In the genomic region with DNA sequence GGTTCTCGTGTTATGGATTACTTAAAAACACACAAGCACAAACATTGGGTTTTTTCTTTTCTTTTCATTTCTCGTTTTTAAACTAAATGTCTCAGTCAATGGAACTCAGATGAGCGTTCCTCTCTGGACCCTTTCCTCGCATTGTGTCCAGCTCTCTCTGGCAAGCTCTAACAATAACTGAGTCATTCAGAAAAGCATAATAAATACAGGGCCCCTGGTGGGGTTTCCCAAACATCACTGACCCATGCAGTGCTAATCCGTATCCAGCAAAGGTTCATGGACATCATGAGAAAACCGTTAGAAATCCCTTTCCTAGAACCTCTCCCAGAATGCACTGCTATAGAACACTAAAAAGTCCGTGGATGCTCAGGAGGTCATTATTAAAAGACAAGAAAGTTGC, we compare ENCODE assay signal across 24 mouse cellular contexts.
DNase-seq lines count a peak whose midpoint lies in the region; ATAC-seq and TF ChIP-seq lines count a peak whose summit lies in the region.
"Had no signal": no experiment of that assay in that cellular context is flagged by ENCODE, and none has a peak within 500 bp of the region (broad histone marks: within the 10 kb centered on the region; RNA-seq: fewer than 3 reads in every experiment).

No protein-coding gene starts in this region.

- no peak overlapping the region for H3K4me3 ChIP-seq in heart, embryonic 15.5 days
- H3K4me3 ChIP-seq in heart, embryonic 11.5 days (ENCODE audit: low read depth, low read length), result no peak overlapping the region
- H3K4me3 ChIP-seq in testis, adult 2 months (ENCODE audit: control insufficient read depth, low read depth, low read length), result no peak overlapping the region; the same call in 1 of the 2 replicates
- no peak overlapping the region for H3K4me3 ChIP-seq in embryonic facial prominence, embryonic 10.5 days
- H3K4me3 ChIP-seq: embryonic facial prominence, embryonic 15.5 days; erythroblast, embryonic 14.5 days; forebrain, embryonic 10.5 days; heart, adult 2 months; hindbrain, embryonic 13.5 days; intestine, embryonic 15.5 days had no signal

- H3K4me1 ChIP-seq in heart, embryonic 15.5 days (replicated peaks), result peaks cover 27% of the 10 kb centered on the region
- peaks cover 27% of the 10 kb centered on the region for H3K4me1 ChIP-seq in heart, embryonic 11.5 days (ENCODE audit: control insufficient read depth, insufficient read depth, low read length)
- H3K4me1 ChIP-seq in testis, adult 2 months (ENCODE audit: control insufficient read depth, insufficient read depth, low read length), result no peaks in the 10 kb centered on the region
- H3K4me1 ChIP-seq in embryonic facial prominence, embryonic 10.5 days, result peaks cover 45% of the 10 kb centered on the region
- H3K4me1 ChIP-seq: intestine, embryonic 15.5 days had no signal

- TF ChIP-seq CTCF in testis, adult 2 months (IDR thresholded peaks at IDR 0.05; ENCODE audit: control insufficient read depth, insufficient read depth, insufficient replicate concordance, low read depth, low read length), result no peak

- no peaks in the 10 kb centered on the region for H3K36me3 ChIP-seq in heart, embryonic 15.5 days
- H3K36me3 ChIP-seq in heart, embryonic 11.5 days (ENCODE audit: control insufficient read depth, insufficient read depth, low read length), result no peaks in the 10 kb centered on the region
- H3K36me3 ChIP-seq in testis, adult 2 months (ENCODE audit: control insufficient read depth, insufficient read depth, low read length), result no peaks in the 10 kb centered on the region
- H3K36me3 ChIP-seq in embryonic facial prominence, embryonic 10.5 days (replicated peaks), result peaks cover 7% of the 10 kb centered on the region; the same call in 1 of the 2 replicates
- H3K36me3 ChIP-seq: intestine, embryonic 15.5 days had no signal

- WGBS in heart, embryonic 15.5 days, result 70% methylated on average over 7 of the region's 7 CpGs
- WGBS in heart, embryonic 11.5 days (ENCODE audit: insufficient replicate concordance), result 76% methylated on average over 7 of the region's 7 CpGs
- 57% methylated on average over 7 of the region's 7 CpGs for WGBS in embryonic facial prominence, embryonic 10.5 days

- no peak overlapping the region for H3K9ac ChIP-seq in heart, embryonic 15.5 days
- H3K9ac ChIP-seq in heart, embryonic 11.5 days (ENCODE audit: low read depth, low read length), result no peak overlapping the region
- H3K9ac ChIP-seq: embryonic facial prominence, embryonic 15.5 days; hindbrain, embryonic 13.5 days; intestine, embryonic 15.5 days had no signal

- H3K4me2 ChIP-seq in heart, embryonic 15.5 days, result no peak overlapping the region
- H3K4me2 ChIP-seq in heart, embryonic 11.5 days, result no peak overlapping the region
- H3K4me2 ChIP-seq: embryonic facial prominence, embryonic 15.5 days; hindbrain, embryonic 13.5 days; intestine, embryonic 15.5 days had no signal

- no peak for DNase-seq in testis, postnatal 10 days (ENCODE audit: low spot score)
- DNase-seq in embryonic facial prominence, embryonic 10.5 days (ENCODE audit: low spot score), result no peak
- DNase-seq in ovary, adult 18-20 months (ENCODE audit: low spot score), result no peak
- no peak for DNase-seq in kidney, adult 11 months
- DNase-seq: adrenal gland, postnatal 14 days; cerebellum, adult 11-12 months; cerebellum, adult 9-10 months; cerebellum, postnatal 25 days; gastrocnemius, postnatal 36 days; heart, adult 2 months; kidney, adult 8-10 months had no signal

- no peaks in the 10 kb centered on the region for H3K27me3 ChIP-seq in heart, embryonic 15.5 days
- no peaks in the 10 kb centered on the region for H3K27me3 ChIP-seq in heart, embryonic 11.5 days (ENCODE audit: control insufficient read depth, insufficient read depth, low read length)
- H3K27me3 ChIP-seq in testis, adult 2 months (ENCODE audit: control insufficient read depth, insufficient read depth, low read length), result no peaks in the 10 kb centered on the region
- H3K27me3 ChIP-seq in embryonic facial prominence, embryonic 10.5 days (replicated peaks; ENCODE audit: low read depth, poor library complexity, severe bottlenecking), result no peaks in the 10 kb centered on the region
- H3K27me3 ChIP-seq: embryonic facial prominence, embryonic 15.5 days; hindbrain, embryonic 13.5 days; intestine, embryonic 15.5 days; Patski had no signal

- H3K9me3 ChIP-seq in heart, embryonic 15.5 days (replicated peaks), result no peaks in the 10 kb centered on the region
- no peaks in the 10 kb centered on the region for H3K9me3 ChIP-seq in heart, embryonic 11.5 days (replicated peaks; ENCODE audit: control insufficient read depth, low read length)
- no peaks in the 10 kb centered on the region for H3K9me3 ChIP-seq in embryonic facial prominence, embryonic 10.5 days
- H3K9me3 ChIP-seq: embryonic facial prominence, embryonic 15.5 days; forebrain, embryonic 10.5 days; G1E; hindbrain, embryonic 13.5 days; intestine, embryonic 15.5 days had no signal

- TF ChIP-seq POLR2A in testis, adult 2 months (IDR thresholded peaks at IDR 0.05; ENCODE audit: control insufficient read depth, low read depth, low read length), result no peak

- H3K27ac ChIP-seq in heart, embryonic 15.5 days, result peak overlapping the region; percentile 87; the same call in 1 of the 2 replicates
- H3K27ac ChIP-seq in heart, embryonic 11.5 days (ENCODE audit: low read depth, low read length), result no peak overlapping the region
- peak overlapping the region; percentile 26; the same call in 1 of the 2 replicates for H3K27ac ChIP-seq in testis, adult 2 months (ENCODE audit: control insufficient read depth, insufficient read depth, low read depth, low read length)
- H3K27ac ChIP-seq in embryonic facial prominence, embryonic 10.5 days (replicated peaks), result 0 out of 2 replicates have a peak overlapping the region, but pooled peaks have one; percentile 41
- H3K27ac ChIP-seq: embryonic facial prominence, embryonic 15.5 days; forebrain, embryonic 10.5 days; heart, adult 2 months; hindbrain, embryonic 13.5 days; hindbrain, postnatal 0 days; intestine, embryonic 15.5 days had no signal

- ATAC-seq in heart, embryonic 15.5 days (replicated peaks; ENCODE audit: insufficient number of reproducible peaks, insufficient read depth, low FRiP score, low read depth), result no peak
- no peak for ATAC-seq in heart, embryonic 11.5 days (replicated peaks; ENCODE audit: insufficient number of reproducible peaks, low FRiP score, low TSS enrichment)
- ATAC-seq: activated CD4-positive, CD25-positive, alpha-beta regulatory T cell, adult 4 months; forebrain, embryonic 14.5 days; hindbrain, postnatal 0 days; intestine, embryonic 15.5 days; Patski had no signal
